Mouse (Mus musculus) urinary bladder, postnatal 25 days (tissue): ENCODE measurements around the gene Tnfsf14.

Experiments
- DNase-seq: peaks from one replicate; pipeline ENCODE4 v3.0.0; 2022; ENCODE audit warnings: low spot score

Gene Tnfsf14

DNA sequence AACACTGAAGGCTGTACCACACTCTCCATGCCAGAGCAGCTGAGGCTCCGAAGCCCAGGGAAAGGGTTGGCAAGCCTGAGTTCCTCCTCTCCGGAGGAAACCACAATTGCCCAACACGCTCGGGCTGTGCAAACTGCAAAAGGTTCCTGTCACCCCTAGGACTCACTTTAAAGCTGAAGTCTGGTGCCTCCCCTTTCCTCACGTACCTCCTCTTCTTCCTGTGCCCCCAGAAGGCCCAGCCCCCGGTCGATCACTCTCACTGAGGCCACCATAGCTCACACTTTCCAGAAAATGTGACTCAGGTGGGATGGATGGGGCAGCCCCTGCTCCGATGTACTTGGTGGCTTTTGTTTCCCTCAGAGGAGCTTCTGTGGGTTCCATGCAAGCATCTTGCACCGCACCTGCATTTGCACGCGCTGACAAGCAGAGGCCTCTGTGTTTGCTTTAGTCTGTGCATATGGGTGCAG is at the start of gene Tnfsf14:
Gene Tnfsf14, minus strand, starts transcription at position 137 of the 467 bp plus-strand sequence.
- DNase-seq: no peak

GRCm38 (mm10) chr17:57237181-57237580 is 43.2 kb upstream of the Tnfsf14 start:
- DNase-seq: no peak

DNA sequence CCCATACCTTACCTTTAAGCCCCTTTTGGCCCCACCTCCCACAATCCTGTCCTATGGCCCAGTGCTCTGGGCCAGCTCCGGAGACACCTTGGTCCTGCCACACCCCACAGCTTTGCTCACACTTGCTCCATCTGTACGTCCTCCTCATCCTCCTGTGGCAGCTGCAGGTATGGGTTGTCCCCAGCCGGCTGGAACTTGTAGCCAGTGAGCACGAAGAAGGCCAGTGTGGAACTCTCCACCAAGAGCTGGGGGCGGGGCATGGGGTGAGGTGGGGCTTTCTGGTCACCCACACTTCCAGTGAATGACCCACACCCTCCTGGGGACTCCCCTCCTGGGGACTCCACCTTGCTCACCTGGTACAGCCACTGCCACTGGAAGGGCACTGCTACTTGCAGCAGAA is 41.8 kb upstream of the Tnfsf14 start:
- DNase-seq: no peak

GRCm38 (mm10) chr17:57234254-57234928 is 40.4 kb upstream of the Tnfsf14 start:
- DNase-seq: no peak

- DNase-seq: no peak
Observed at GRCm38 (mm10) chr17:57233038-57233437, 39.1 kb upstream of the Tnfsf14 start.

DNA sequence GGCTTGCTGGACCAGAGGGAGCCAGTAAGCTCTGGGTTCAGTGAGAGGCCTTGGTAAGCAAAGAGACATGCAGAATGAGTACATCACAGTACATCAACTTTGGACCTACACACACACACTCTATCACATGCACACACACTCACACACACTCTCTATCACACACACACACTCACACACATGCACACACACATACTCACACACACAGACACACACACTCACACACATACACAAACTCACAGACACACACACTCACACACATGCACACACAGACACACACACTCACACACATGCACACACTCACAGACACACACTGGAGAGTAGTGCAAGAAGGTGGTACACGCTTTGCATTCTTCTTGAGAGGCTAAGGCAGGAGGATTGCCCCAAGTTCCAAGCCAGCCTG is 38.2 kb upstream of the Tnfsf14 start:
- no peak for DNase-seq

GRCm38 (mm10) chr17:57231321-57231771 is 37.4 kb upstream of the Tnfsf14 start:
- no peak for DNase-seq

GRCm38 (mm10) chr17:57230728-57231125 is 36.8 kb upstream of the Tnfsf14 start:
- DNase-seq: no peak

GRCm38 (mm10) chr17:57229851-57230727 is 36.1 kb upstream of the Tnfsf14 start:
- no peak for DNase-seq

DNA sequence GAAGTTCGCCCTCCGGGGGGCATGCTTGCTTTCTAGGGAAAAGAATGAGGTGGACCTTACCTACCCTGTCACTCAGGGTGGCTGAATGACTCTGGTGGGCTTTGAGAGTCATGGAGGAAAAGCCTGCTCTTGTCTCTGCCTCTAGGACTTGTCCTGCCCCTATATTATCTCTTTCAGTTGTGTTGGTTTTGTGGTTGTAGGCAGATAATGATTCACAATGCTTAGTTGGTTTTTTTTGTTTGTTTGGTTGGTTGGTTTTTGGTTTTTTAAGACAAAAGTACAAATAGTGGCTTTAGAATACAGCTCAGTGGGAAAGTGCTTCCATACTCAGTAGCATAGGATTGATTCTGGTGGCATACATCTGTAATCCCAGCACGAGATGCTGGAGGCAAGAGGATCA is 34.9 kb upstream of the Tnfsf14 start:
- no peak for DNase-seq

GRCm38 (mm10) chr17:57228014-57228413 is 34.0 kb upstream of the Tnfsf14 start, which contains the start of gene C3:
TSS of gene C3 (minus strand) at chr17:57228136.
- DNase-seq: no peak

- DNase-seq: no peak
Observed at GRCm38 (mm10) chr17:57227468-57227867, 33.5 kb upstream of the Tnfsf14 start.

DNA sequence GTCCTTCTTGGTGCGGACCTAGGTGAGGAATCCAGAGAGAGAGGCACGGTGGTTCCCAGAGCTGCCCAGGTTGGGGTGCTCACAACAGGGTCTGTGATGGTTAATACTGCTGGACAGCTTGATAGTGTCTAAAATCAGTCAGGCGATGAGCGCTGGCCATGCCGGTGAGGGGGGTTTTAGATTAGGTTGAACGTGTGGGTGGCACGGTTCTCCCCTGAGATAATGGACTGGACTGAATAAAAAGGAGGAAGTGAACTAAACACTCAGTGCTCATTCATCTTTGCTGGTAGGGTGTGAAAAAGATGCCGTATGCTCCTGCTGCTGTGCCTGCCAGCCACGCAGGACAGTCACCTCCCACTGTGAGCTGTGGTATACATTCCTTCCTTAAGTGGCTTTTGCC is 29.3 kb upstream of the Tnfsf14 start:
- DNase-seq: no peak

DNA sequence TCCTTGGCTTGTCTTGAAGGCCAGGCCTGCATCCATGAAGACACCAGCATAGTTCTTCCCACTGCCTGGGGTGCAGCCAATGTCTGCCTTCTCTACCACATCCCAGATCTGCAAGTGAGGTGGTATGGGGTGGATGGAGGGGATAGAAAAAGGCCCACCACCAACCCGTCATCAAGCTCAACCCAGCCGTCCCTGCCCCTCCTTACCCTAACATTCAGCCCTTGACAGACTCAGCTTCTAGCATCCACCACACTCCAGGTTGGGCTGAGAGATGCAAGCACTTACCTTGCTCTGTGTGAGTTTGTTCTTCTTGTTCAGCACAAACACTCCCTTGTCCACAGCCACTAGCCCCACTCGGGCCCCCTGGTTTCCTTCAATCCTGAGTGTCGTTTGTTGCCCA is 27.9 kb upstream of the Tnfsf14 start:
- DNase-seq: no peak

DNA sequence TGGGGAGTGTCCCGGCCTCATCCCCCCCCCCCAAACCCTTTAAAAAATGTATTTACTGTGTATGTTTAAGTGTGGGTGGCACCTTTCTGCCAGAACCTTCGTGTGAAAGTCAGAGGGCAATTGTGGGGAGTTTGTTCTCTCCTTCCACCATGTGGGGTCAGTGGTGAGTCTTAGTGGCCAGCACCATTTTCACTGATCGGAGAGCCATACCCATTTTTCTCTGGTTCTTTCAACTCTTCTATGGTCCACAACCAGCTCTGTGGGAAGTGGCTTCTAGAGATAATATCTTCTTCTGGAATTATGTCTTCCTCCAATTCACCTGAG is 25.9 kb upstream of the Tnfsf14 start:
- no peak for DNase-seq

DNA sequence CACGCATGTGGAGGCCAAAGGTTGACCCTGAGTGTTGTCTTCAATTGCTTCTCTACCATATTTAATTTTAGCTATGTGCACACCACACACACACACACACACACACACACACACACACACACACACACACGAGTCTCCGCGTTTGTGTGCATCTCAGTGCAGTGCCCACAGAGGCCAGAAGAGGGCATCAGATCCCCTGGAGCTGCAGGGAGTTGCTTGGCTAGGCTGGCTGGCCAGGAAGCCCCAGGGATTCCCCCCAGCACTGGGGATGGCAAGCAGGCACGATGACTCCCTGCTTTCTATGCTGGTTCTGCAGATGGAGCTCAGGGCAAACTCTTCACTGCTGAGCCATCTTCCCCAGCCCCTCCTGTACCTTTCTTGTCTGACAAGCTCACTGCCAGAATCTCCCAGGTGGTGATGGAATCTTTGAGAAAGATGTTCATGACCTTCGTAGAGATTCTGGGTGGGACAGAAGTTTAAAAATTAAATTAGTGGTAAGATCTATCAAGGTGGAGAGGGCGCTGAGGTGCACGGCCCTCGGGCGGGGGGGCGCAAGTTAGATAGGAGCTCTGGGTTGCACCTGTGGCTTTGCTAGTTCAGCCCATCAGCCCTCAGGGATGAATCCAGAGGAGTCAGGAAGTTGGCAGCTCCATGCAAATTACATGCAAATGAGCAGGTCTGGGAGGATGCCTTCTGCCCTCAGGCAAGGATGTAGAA is 25.3 kb upstream of the Tnfsf14 start:
- DNase-seq: peak; percentile 72

DNA sequence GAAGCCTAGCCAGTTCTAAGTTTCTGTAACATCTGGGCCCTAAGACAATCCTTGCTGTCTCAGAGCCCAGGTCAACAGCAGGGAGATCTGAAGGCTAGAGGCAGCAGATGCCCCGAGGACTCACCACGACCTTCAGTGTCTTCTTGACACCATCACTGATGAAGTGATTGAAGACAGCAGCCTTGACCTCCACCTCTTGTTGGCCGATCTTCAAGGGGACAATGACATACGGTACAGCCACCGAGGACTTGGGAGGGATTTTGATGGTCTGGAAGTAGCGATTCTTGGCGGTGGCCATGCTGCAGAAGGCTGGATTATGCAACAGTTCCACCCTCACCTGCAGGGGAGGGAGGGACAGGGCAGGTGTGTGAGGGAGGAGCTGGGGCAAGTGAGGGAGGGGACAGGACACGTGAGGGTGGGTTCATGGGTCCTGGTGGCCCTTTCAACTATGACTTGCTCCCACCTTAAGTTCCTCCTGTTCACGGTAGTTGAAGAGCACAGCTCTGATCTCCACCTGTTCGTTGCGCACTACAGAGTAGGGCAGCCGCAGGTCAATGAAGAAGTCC is 24.4 kb upstream of the Tnfsf14 start:
- DNase-seq: no peak

GRCm38 (mm10) chr17:57214676-57215387 is 20.9 kb upstream of the Tnfsf14 start:
- DNase-seq: no peak

- no peak for DNase-seq
Observed at GRCm38 (mm10) chr17:57211501-57211900, 17.5 kb upstream of the Tnfsf14 start.

GRCm38 (mm10) chr17:57209330-57209729 is 15.4 kb upstream of the Tnfsf14 start:
- DNase-seq: no peak

GRCm38 (mm10) chr17:57207938-57208337 is 14.0 kb upstream of the Tnfsf14 start:
- DNase-seq: no peak
